Mouse (Mus musculus) urinary bladder, postnatal 4 days (tissue): ENCODE measurements around the gene AU021092.
"Not testable (repeated sequence)": the region's sequence is repeated elsewhere in the genome, so short reads cannot be mapped to it uniquely, and the experiment has no call there.

Experiments used
- DNase-seq, 2 experiments: peaks; one replicate each; pipeline ENCODE4 v3.0.0; 2021 to 2022; ENCODE audit warnings: low spot score in 2 of 2

AU021092 gene

DNA sequence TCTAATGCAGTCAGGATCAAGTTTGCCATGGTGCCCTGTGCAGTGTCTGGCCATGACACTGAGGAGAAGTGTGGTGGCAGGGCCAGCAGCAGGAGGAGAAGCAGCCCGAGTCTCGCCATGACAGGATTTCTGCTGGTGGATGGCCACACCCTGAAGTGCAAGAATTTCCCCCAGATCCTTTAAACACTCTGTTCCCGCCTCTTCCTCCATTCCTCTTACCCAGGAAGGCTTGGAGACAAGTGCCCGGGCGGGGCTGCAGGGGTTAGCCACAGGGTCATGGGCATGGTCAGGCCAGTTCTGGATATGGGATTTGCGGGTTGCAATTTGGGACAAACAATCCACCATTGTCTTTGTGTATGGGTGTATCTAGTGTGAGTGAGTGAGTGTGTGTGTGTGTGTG, at the start of gene AU021092:
Gene AU021092, minus strand, starts transcription at position 160 of the 400 bp plus-strand sequence.
- no peak for DNase-seq

DNA sequence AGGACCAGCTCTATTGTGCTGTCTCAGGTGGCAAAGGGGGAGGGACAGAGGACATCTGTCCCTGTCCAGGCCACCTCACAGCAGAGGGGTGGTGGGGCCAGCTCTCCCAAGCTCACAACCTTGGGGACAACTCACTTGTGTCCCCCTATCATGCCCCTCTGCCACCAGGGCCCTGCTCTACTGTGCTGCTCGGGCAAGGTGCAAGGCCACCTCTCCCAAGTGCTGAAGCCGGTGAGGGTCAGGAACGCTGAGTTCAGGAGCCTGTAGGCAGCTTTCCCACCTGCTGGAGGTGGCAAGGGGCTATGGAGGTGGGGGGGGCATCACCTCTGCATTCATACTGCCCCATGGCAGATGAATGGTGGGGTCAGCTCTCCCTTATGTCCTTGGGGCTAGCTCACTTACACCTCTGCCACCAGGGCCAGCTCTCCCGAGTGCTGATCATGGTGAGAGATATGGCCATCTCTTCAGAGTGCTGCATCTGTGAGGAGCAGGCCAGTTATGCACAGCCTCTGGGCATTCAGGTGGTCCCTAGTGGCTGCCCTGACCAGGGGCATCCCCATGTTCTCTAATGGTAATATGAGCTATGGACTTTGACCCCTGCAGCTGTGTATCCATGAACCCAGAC, 49.4 kb upstream of the AU021092 start:
- DNase-seq = peak; percentile 7 to 57

- DNase-seq = no peak
Observed at GRCm38 (mm10) chr16:5263926-5264325, 41.8 kb upstream of the AU021092 start.

DNA sequence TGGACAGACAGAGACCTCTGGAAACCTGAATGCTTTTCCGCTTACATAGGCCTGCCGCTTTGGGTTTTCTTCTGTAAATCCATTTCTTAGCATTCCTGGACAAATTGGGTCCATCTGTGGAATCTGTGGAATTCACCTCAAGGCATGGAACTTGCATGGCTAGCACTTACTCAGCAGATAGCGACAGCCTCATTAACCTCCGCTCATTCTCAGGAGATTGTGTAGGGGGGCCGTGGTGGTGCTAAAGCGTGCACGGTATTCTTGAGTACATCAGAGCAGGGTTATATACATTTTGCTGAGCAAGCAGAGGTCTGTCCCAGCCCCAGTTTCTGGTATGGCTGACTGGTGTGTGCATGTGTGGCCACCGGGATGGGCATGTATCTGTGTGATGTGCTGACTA, 41.1 kb upstream of the AU021092 start:
- DNase-seq = no peak

- peak; percentile 99 for DNase-seq
Observed at GRCm38 (mm10) chr16:5255779-5256496, 33.8 kb upstream of the AU021092 start, which contains the start of gene Eef2kmt. Gene Eef2kmt, minus strand, starts transcription at chr16:5255983.

DNA sequence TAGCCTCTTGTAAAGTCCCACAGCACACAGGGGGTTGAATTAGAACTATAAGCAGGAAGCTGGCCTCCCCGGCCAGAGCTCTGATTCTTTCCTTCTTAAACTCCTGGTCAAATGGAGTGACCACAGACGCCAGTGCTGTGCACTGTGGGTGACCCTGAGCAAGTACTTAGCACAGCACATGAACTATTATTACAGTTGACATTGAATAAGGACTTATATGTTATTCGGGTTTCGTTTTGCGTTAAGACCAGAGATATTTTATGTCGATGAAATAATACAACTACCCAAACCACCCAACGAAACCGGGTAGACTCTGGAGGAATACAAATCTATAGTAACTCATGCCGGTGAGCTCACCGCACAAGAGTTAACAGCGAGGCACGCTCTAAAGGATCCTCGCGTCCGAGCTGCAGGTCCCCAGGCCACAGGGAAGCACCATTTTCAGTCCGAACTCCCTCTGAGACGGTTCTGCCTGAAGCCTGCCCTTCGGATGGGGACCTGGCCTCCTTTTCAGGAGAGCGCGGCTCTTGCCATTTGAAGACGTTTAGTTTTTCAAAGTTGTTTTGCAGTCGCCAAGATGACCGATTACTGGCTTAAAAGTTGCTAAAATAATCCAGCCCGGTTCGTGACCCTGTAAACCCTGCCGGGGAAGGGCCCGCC, 33.1 kb upstream of the AU021092 start:
- no peak for DNase-seq

- peak; percentile 77 for DNase-seq
Observed at GRCm38 (mm10) chr16:5254346-5255025, 32.4 kb upstream of the AU021092 start.

- DNase-seq = no peak
Observed at GRCm38 (mm10) chr16:5252260-5252659, 30.2 kb upstream of the AU021092 start.

DNA sequence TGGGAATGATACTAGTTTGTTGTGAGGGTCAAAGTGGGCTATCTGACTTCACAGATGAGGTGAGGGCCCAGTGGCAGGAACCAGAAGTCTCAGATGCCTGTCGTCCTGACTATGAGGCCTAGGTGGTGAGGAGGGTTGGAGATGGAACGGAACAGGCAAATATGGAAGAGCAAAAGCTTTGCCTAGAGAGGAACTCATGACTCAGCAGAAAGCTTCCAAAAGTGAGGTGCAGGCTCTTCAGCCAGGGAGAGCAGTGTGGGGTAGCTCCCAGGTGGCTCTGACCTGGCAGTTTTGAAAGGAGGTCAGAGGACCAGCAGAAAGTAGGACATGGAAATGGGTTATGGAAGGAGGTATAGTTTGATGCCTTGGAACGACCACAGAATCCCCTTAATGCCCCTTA, 28.8 kb upstream of the AU021092 start:
- DNase-seq = no peak

DNA sequence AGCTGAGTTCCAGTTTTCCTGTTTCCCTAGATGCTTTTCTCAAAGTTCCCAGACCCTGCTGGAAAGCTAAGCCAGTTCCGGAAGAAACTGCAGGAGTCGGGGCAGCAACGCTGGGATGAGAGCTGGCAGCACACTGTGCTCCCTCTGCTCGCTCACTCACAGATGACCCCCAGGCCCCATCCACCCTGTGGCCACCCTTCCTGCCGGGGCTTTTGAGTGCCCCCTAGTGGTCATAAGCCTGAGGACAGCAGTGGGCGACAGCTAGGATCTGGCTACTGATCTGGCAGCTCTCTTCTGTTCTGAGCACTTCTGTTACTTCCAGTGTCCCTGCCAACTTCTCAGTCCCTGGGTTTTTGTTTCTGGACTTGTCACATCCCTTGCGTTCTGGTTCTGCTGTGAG, 22.3 kb upstream of the AU021092 start:
- peak; percentile 36 to 72 for DNase-seq

GRCm38 (mm10) chr16:5242882-5243281, 20.8 kb upstream of the AU021092 start:
- DNase-seq = no peak

- no peak for DNase-seq
Observed at GRCm38 (mm10) chr16:5242355-5242754, 20.3 kb upstream of the AU021092 start.

DNA sequence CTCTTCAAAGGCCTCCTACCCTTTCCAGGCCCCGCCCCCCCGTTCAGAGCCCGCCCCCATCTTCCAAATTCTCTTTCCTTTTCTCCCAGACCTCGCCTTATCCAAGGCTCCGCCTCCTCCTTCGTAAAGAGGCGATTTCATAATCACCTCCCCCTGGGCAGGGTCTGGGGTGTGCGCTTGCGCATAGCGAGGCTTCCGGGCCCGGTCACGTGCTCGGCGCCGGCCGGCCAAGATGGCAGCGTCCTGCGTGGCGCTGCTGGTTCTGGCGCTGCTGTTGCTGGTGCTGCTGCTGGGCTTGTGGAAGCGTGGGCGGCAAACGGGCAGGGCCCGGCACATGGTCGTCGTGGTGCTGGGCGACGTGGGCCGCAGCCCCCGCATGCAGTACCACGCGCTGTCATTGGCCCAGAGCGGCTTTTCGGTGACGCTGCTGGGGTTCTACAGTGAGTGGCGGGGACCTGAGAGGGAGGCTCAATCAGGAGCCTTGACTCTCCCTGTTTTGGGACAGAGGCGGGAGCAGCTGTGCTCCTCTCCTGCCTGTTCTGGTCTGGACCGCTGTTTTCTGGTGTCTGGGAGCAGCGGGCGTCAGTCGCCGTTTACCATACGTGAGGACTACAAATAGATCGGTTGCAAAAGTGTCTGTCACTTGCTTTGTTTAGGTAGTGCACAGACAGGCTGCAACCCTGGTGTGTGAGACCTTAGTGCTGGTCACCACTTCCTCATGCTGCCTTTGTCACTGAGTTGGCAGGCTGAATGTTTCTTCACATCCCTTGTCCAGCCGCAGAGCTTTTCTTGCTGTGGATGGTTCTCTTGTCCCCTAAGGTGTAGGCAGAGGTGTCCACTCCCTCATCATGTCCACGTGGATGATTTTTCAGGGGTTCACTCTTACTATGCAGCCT, 11.6 kb upstream of the AU021092 start, which contains the start of gene Alg1:
Gene Alg1, plus strand, starts transcription at position 204 of the 896 bp plus-strand sequence.
- peak; percentile 93 to 94 for DNase-seq

- DNase-seq = no peak
Observed at GRCm38 (mm10) chr16:5232982-5233381, 10.9 kb upstream of the AU021092 start.

GRCm38 (mm10) chr16:5228103-5228502, 6.0 kb upstream of the AU021092 start:
- DNase-seq = not testable (repeated sequence)

- DNase-seq = not testable (repeated sequence)
Observed at GRCm38 (mm10) chr16:5227501-5227900, 5.4 kb upstream of the AU021092 start.

DNA sequence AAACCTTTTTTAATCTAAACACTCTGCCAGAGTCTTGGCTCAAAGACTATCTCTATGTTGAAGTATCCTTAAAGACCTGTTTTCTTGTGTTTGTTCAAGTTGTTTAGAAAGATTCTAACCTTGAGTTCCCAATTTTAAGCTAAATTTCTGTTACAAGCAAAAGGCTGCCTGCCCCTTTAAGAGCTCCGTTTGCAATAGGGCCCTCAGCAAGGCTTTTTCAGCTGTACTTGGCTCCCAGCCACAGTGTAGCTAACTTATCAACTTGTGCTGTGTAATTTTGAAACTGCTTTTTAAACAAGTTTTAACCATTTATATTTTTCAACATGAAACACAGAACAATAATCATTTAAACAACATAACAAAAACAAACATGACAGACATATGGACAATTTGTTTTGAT, 4.4 kb upstream of the AU021092 start:
- not testable (repeated sequence) for DNase-seq

GRCm38 (mm10) chr16:5221403-5221802, 696 bp downstream of the AU021092 start:
- DNase-seq = no peak

DNA sequence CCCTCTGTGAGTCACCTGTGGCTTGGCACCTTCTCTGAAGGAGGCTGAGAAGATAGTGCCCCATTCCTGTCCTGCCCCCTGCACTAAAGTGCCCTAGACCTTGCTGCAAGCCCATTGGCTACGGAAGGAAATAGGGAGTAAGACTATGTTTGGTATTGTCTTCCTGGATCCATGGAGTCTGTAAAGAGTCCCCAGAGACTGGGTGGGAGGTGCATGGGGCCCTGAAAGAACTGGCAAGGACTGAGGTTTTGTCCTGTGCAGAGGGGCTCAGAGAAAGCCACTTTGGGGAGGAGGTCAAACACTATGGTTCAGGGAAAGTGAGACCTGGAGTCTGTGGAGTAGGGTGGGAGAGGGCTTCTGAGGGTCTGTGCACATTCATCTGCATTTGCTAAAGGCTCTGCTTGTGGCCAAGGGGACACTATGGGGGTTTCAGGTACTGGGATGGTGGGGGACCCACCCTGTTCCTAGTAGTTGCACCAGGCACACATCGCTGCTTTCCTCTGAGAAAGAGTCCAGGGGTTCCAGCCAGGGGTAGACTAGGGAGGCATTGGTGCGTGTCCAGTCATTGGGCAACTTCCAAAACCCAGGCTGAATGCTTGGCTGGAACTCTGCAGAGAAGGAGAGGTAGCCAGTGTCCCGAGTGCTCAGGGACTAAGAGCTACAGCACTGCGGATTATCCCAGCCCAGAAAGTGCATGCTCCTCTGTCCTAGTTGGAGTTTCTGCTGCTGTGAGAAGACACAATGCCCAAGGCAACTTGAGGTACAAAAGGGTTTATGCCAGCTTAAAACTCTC, 4.6 kb downstream of the AU021092 start:
- DNase-seq = no peak

DNA sequence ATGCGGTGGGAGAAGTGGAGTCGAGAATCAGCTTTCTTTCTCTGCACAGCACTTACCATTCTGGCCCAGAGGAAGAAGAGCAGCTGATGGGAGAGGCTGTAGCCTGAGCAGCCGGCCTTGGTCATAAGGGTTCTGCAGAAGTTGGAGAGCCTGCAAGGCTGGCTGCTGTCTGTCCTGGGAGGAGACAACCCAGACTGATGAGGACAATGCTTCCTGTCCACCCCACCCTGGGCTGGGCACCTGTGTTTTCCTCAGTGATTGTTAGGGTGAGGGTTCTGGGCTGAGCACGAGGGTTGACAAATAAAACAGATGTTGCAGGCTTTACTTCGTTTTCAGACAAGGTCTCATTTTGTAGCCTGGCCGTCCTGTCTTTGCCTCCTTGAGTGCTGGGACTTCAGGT, 5.4 kb downstream of the AU021092 start:
- no peak for DNase-seq
